Mouse (Mus musculus): ENCODE data around the gene Csf2rb. TPM values are rescaled to one million over a fixed set of nuclear protein-coding genes. Genes with fewer than 3 reads are reported as not detected.
"Not testable (repeated sequence)": the region's sequence is repeated elsewhere in the genome, so short reads cannot be mapped to it uniquely, and the experiment has no call there.

The Csf2rb gene
- polyA plus RNA-seq, 1 experiment from 2014 or later, result 3.4 TPM

DNA sequence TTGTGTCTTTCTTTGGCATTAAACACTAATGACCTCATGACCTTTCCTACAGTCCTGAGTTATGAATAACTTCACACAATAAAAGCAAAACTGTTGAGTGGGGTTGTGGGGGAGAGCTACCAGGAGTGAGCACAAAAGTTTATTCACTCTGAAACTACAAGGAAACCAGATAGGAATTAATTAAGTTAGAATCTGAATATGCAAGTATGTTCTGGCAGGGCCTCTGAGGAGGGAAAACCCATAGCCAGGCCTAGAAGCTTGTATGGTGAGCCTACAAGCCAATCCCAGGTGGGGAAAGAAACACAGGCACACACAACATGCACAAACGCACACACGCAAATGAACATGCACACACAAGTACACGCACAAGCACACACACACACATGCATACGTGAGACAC lies 22.8 kb upstream of the Csf2rb start:
- WGBS, result 97% methylated on average over 4 of the region's 4 CpGs
- no peak for ATAC-seq (ENCODE audit: insufficient read depth, low FRiP score)
- no peaks in the 10 kb centered on the region for H3K9me3 ChIP-seq (replicated peaks; ENCODE audit: control insufficient read depth, low read length)
- H3K27me3 ChIP-seq (ENCODE audit: control insufficient read depth, insufficient read depth, low read length), result no peaks in the 10 kb centered on the region
- no peak overlapping the region for H3K9ac ChIP-seq (ENCODE audit: low read length)
- no peak overlapping the region for H3K27ac ChIP-seq (ENCODE audit: low read length)
- H3K4me2 ChIP-seq (ENCODE audit: low read depth, low read length), result no peak overlapping the region
- no peaks in the 10 kb centered on the region for H3K36me3 ChIP-seq (ENCODE audit: control insufficient read depth, insufficient read depth, low read length)
- no peak overlapping the region for H3K4me3 ChIP-seq (replicated peaks; ENCODE audit: low read length)
- H3K4me1 ChIP-seq (ENCODE audit: control insufficient read depth, insufficient read depth, low read length), result no peaks in the 10 kb centered on the region

DNA sequence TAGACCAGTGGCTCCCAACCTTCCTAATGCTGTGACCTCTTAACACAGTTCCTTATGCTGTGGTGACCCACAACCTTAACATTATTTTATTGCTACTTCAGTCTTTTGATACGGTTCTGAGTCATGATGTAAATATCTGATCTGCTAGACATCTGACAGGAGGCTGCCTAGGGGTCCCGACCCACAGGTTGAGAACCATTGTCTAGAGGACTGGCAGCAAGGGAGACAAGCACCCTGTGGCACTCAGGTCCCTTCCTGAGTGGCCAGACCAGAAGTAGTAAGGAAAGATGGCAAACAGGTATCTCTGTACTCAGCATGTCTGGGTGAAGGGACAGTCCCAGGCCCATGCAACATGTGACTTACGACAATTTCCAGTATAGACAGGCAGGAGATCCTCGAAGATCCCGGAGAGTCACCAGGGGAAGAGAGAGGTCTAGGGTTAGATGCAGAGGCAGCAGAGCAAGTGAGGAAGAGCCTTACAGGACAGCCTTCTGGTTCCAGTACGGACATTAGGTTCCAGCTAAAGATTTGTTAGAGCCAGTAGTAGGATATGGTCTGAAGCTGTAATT lies 21.8 kb upstream of the Csf2rb start:
- Histone ChIP-seq H3K27ac (ENCODE audit: low read length) (no peak overlapping the region), H3K4me1 (ENCODE audit: control insufficient read depth, insufficient read depth, low read length) (no peaks in the 10 kb centered on the region), H3K27me3 (ENCODE audit: control insufficient read depth, insufficient read depth, low read length) (no peaks in the 10 kb centered on the region), H3K4me3 (replicated peaks; ENCODE audit: low read length) (no peak overlapping the region), H3K4me2 (ENCODE audit: low read depth, low read length) (no peak overlapping the region), H3K36me3 (ENCODE audit: control insufficient read depth, insufficient read depth, low read length) (no peaks in the 10 kb centered on the region), H3K9ac (ENCODE audit: low read length) (no peak overlapping the region), H3K9me3 (replicated peaks; ENCODE audit: control insufficient read depth, low read length) (no peaks in the 10 kb centered on the region)
- no peak for ATAC-seq (ENCODE audit: insufficient read depth, low FRiP score)
- 88% methylated on average over 6 of the region's 6 CpGs for WGBS

DNA sequence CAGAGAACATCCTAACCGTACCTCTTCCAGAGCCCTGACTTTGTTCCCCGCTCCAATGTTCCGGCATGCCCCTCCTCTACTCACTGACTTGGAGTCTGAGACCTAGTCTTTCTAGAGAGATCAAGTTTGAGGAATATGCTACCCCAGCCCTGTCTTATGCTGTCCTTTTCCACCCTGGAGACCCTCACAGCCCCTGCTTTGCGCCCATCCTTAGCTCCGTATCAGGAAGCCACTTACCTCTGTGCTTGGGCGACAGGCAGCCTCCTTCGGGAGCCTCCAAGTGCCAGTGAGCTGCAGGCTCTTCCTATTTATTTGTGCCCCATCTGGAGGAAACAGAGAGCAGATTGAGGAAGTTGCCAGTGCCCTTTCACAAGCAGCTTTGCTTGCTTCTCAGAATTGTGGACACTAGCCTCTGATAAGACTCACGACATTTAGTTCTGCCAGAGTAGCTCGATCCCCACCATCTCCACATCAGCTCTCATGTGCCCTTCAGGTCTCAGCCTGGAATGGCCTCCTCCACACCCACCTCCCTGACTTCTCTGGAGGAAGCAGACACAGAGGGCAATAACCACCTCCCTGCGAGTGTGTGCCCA lies 20.1 kb upstream of the Csf2rb start, which contains the start of gene Csf2rb2:
TSS of gene Csf2rb2 (minus strand) at position 381 of the 593 bp plus-strand sequence.
- WGBS, result 76% methylated on average over 10 of the region's 10 CpGs
- Histone ChIP-seq H3K27ac (ENCODE audit: low read length) (no peak within 1 kb of the TSS), H3K9me3 (replicated peaks; ENCODE audit: control insufficient read depth, low read length) (no peaks in the 10 kb centered on the region), H3K27me3 (ENCODE audit: control insufficient read depth, insufficient read depth, low read length) (no peaks in the 10 kb centered on the region), H3K4me3 (replicated peaks; ENCODE audit: low read length) (no peak within 1 kb of the TSS), H3K9ac (ENCODE audit: low read length) (no peak within 1 kb of the TSS; the same call in 1 of the 2 replicates), H3K36me3 (ENCODE audit: control insufficient read depth, insufficient read depth, low read length) (no peaks in the 10 kb centered on the region), H3K4me2 (ENCODE audit: low read depth, low read length) (no peak within 1 kb of the TSS), H3K4me1 (ENCODE audit: control insufficient read depth, insufficient read depth, low read length) (no peaks in the 10 kb centered on the region)
- ATAC-seq (ENCODE audit: insufficient read depth, low FRiP score), result no peak

DNA sequence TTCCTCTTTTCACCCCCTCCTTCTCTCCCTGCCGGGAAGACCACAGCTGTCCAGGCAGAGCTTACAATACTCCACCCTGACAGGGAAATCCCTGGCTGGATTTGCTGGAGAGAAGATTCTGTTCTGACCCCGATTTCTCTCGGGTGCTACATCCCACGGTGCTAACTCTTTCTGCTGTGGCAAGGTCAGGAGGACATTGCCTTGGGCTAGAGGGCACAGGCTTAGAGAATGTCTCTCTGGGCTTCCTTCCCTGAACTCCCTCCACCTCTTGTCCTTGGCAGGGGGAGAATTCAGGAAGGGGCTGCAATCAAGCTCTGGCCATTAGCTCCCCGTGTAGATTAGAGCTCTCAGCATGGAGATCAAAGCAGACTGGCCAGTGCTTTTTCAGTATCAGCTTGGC lies 15.7 kb upstream of the Csf2rb start:
- peaks cover 5% of the 10 kb centered on the region for H3K4me1 ChIP-seq (ENCODE audit: control insufficient read depth, insufficient read depth, low read length)
- no peak overlapping the region for H3K9ac ChIP-seq (ENCODE audit: low read length)
- H3K4me2 ChIP-seq (ENCODE audit: low read depth, low read length), result no peak overlapping the region
- no peaks in the 10 kb centered on the region for H3K27me3 ChIP-seq (ENCODE audit: control insufficient read depth, insufficient read depth, low read length)
- H3K27ac ChIP-seq (ENCODE audit: low read length), result no peak overlapping the region
- H3K9me3 ChIP-seq (replicated peaks; ENCODE audit: control insufficient read depth, low read length), result no peaks in the 10 kb centered on the region
- WGBS, result 22% methylated on average over 5 of the region's 5 CpGs
- no peak overlapping the region for H3K4me3 ChIP-seq (replicated peaks; ENCODE audit: low read length)
- H3K36me3 ChIP-seq (ENCODE audit: control insufficient read depth, insufficient read depth, low read length), result no peaks in the 10 kb centered on the region
- no peak for ATAC-seq (ENCODE audit: insufficient read depth, low FRiP score)

DNA sequence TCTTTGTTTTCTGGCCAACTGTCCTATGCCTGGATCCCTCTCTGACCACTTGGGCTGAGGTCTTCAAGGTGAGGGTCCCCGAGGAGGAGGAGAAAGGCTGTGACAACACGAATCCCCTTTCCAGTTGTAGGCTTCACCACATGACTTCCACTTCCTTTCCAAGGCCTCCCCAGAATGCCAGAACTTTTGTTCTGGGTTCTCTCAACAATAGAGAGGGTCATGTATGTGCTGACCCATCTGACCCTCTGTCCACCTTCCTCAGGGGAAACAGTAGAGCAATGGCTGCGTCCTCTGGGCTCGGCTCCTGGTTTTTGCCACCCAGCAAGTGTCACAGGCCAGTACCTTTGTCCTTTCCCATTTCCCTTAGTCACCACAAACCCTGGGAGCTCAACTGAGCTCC lies 14.6 kb upstream of the Csf2rb start:
- H3K4me1 ChIP-seq (ENCODE audit: control insufficient read depth, insufficient read depth, low read length), result peaks cover 5% of the 10 kb centered on the region
- H3K9ac ChIP-seq (ENCODE audit: low read length), result no peak overlapping the region
- no peak overlapping the region for H3K4me3 ChIP-seq (replicated peaks; ENCODE audit: low read length)
- H3K27ac ChIP-seq (ENCODE audit: low read length), result no peak overlapping the region
- WGBS, result 64% methylated on average over 4 of the region's 4 CpGs
- no peak overlapping the region for H3K4me2 ChIP-seq (ENCODE audit: low read depth, low read length)
- H3K9me3 ChIP-seq (replicated peaks; ENCODE audit: control insufficient read depth, low read length), result no peaks in the 10 kb centered on the region
- no peaks in the 10 kb centered on the region for H3K36me3 ChIP-seq (ENCODE audit: control insufficient read depth, insufficient read depth, low read length)
- no peak for ATAC-seq (ENCODE audit: insufficient read depth, low FRiP score)
- no peaks in the 10 kb centered on the region for H3K27me3 ChIP-seq (ENCODE audit: control insufficient read depth, insufficient read depth, low read length)

DNA sequence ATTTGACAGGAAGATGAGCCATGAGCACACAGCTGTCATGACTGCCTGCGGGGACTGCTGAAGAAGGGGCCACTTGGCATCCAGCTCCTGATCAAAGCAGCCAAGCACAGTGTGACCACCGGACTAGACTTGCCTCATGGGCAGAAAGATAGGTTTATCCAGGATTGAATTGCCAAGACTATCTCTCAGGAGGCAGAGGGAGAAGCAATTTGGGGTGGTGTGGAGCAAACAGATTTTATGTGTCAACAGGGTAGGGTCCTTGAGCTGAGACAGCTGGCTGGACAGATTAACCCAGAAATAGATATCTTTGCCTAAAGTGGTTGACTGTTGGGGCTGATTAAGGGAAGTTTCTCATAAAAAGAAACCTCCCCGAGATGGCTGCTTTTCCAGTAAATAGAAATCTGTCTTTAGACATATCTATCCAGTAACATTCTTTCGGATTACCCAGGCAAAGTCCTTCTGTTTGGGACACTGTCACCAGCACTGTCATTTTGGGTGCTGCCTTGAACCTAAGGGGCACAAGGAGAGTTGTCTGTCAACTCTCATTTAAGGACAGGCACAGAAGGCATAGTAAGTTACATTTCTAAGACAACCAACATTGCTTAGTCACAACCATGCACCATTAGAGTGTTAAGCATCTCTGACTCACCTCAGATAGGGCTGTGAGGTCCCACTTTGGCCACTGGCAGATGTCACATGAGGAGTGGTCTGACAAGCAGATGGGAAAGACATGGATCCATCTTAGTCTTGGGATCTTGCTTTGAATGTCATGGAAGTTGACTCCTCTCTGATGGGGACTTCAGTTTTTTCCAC lies 12.9 kb upstream of the Csf2rb start:
- 37% methylated on average over 4 of the region's 4 CpGs for WGBS
- H3K9ac ChIP-seq (ENCODE audit: low read length); H3K4me3 ChIP-seq (replicated peaks; ENCODE audit: low read length); H3K27me3 ChIP-seq (ENCODE audit: control insufficient read depth, insufficient read depth, low read length); H3K36me3 ChIP-seq (ENCODE audit: control insufficient read depth, insufficient read depth, low read length); H3K9me3 ChIP-seq (replicated peaks; ENCODE audit: control insufficient read depth, low read length); H3K4me2 ChIP-seq (ENCODE audit: low read depth, low read length); H3K4me1 ChIP-seq (ENCODE audit: control insufficient read depth, insufficient read depth, low read length): not testable (repeated sequence)
- 0 out of 2 replicates have a peak, but pooled peaks have one; percentile 35 for ATAC-seq (ENCODE audit: insufficient read depth, low FRiP score)
- H3K27ac ChIP-seq (ENCODE audit: low read length), result peak overlapping the region; percentile 46; the same call in 1 of the 2 replicates

DNA sequence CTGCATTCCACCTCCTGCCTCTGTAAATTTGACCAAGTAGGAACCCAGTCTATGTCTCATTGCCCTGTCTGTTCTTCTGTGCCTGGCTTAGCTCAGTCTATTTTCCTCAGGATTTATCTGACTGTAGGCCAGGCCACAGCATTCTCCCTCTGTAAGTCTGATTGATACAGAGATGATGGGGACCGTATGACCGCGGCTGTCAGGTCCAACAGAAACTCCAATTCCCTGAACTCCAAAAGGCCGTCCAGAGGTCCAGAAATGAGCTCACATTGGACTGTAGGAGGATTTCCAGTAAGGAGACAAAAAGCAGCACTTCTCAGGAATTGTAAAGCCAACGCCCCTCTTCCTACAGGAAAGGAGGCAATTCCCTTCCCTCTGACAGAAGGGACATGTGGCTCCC lies 11.9 kb upstream of the Csf2rb start:
- not testable (repeated sequence) for ATAC-seq (ENCODE audit: insufficient read depth, low FRiP score); H3K27ac ChIP-seq (ENCODE audit: low read length); H3K4me3 ChIP-seq (replicated peaks; ENCODE audit: low read length); H3K4me2 ChIP-seq (ENCODE audit: low read depth, low read length); H3K9ac ChIP-seq (ENCODE audit: low read length); H3K9me3 ChIP-seq (replicated peaks; ENCODE audit: control insufficient read depth, low read length); H3K4me1 ChIP-seq (ENCODE audit: control insufficient read depth, insufficient read depth, low read length); H3K27me3 ChIP-seq (ENCODE audit: control insufficient read depth, insufficient read depth, low read length); H3K36me3 ChIP-seq (ENCODE audit: control insufficient read depth, insufficient read depth, low read length)
- 74% methylated on average over 5 of the region's 5 CpGs for WGBS

DNA sequence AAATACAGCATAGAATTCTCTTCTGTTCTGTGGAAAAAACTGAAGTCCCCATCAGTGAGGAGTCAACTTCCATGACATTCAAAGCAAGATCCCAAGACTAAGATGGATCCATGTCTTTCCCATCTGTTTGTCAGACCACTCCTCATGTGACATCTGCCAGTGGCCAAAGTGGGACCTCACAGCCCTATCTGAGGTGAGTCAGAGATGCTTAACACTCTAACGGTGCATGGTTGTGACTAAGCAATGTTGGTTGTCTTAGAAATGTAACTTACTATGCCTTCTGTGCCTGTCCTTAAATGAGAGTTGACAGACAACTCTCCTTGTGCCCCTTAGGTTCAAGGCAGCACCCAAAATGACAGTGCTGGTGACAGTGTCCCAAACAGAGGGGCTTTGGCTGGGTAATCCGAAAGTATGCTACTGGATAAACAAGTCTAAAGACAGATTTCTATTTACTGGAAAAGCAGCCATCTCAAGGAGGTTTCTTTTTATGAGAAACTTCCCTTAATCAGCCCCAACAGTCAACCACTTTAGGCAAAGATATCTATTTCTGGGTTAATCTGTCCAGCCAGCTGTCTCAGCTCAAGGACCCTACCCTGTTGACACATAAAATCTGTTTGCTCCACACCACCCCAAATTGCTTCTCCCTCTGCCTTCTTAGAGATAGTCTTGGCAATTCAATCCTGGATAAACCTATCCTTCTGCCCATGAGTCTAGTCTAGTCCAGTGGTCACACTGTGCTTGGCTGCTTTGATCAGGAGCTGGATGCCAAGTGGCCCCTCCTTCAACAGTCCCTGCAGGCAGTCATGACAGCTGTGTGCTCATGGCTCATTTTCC lies 7.0 kb upstream of the Csf2rb start:
- not testable (repeated sequence) for H3K4me2 ChIP-seq (ENCODE audit: low read depth, low read length); H3K4me3 ChIP-seq (replicated peaks; ENCODE audit: low read length); H3K9me3 ChIP-seq (replicated peaks; ENCODE audit: control insufficient read depth, low read length); H3K9ac ChIP-seq (ENCODE audit: low read length); H3K27me3 ChIP-seq (ENCODE audit: control insufficient read depth, insufficient read depth, low read length); ATAC-seq (ENCODE audit: insufficient read depth, low FRiP score); H3K36me3 ChIP-seq (ENCODE audit: control insufficient read depth, insufficient read depth, low read length)
- Histone ChIP-seq H3K27ac (ENCODE audit: low read length) (peak overlapping the region; percentile 47; the same call in 1 of the 2 replicates), H3K4me1 (ENCODE audit: control insufficient read depth, insufficient read depth, low read length) (peaks cover 12% of the 10 kb centered on the region; the same call in 1 of the 2 replicates)
- 45% methylated on average over 2 of the region's 2 CpGs for WGBS
